Mouse (Mus musculus) cerebellum, adult 8-10 months (tissue): ENCODE measurements around the gene Lsm11.
"Not testable (repeated sequence)": the region's sequence is repeated elsewhere in the genome, so short reads cannot be mapped to it uniquely, and the experiment has no call there.

Source experiments
- DNase-seq: peaks from one replicate; pipeline ENCODE4 v3.0.0; 2022

The Lsm11 gene

DNA sequence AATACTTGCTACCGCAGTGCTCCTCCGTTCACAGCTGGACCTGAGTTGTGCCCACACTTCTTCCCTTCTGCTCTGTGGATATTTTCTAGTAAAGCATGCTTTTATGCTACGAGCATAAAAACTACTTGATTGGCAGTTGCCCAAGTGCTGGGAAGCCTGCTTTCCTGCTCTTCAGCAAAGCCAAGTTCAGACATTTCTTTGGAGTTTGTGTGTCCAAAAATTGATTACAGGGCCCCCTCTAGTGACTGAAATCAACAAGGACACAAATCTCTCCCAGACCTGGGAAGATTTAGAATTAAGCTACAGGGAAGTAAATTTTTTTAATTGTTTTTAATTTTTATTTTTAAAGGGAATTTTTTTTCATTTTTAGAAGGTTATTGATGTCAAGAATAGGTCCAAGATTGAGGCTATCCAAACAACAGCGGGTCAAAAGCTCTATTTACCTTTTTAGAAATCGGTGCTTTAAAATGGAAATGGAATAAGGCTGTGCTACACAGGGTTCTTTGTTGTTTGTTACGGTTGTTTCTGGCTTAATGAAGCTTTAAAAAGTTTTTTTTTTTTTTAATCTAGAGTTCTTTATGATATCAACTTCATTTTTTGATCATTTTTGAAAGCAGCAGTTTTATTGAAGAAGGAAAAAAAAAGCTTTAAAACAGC, 63.6 kb downstream of the Lsm11 start:
- peak; percentile 11 for DNase-seq

DNA sequence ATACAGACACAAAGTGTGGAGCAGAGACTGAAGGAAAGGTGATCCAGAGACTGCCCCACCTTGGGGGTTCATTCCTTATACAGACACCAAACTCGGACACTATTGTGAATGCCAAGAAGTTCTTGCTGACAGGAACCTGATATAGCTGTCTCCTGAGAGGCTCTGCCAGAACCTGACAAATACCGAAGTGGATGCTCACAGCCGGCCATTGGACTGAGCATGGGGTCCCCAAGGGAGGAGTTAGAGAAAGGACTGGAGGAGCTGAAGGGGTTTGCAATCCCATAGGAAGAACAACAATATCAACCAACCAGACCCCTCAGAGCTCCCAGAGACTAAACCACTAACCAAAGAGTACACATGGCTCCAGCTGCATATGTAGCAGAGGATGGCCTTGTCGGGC, 65.4 kb downstream of the Lsm11 start:
- DNase-seq, result not testable (repeated sequence)
